Mouse (Mus musculus) right cerebral cortex, adult 18-20 months (tissue): ENCODE data around the gene Sik3.
"Not testable (repeated sequence)": the region's sequence is repeated elsewhere in the genome, so short reads cannot be mapped to it uniquely, and the experiment has no call there.

ENCODE experiments used
- DNase-seq: peaks from one replicate; pipeline ENCODE4 v3.0.0; 2022; ENCODE audit warnings: mixed read lengths

The Sik3 gene

GRCm38 (mm10) chr9:46112246-46112645 is 99.6 kb downstream of the Sik3 start:
- no peak for DNase-seq

GRCm38 (mm10) chr9:46118844-46119385 is 106.3 kb downstream of the Sik3 start:
- no peak for DNase-seq

- DNase-seq = peak; percentile 46
Measured at GRCm38 (mm10) chr9:46119943-46120441, 107.4 kb downstream of the Sik3 start.

GRCm38 (mm10) chr9:46120468-46121253 is 108.0 kb downstream of the Sik3 start:
- no peak for DNase-seq

GRCm38 (mm10) chr9:46121486-46121885 is 108.9 kb downstream of the Sik3 start:
- no peak for DNase-seq

GRCm38 (mm10) chr9:46122731-46123130 is 110.1 kb downstream of the Sik3 start:
- no peak for DNase-seq

GRCm38 (mm10) chr9:46126295-46126694 is 113.7 kb downstream of the Sik3 start:
- no peak for DNase-seq

GRCm38 (mm10) chr9:46127326-46127725 is 114.7 kb downstream of the Sik3 start:
- no peak for DNase-seq

GRCm38 (mm10) chr9:46129241-46129640 is 116.6 kb downstream of the Sik3 start:
- no peak for DNase-seq

GRCm38 (mm10) chr9:46132821-46133220 is 120.2 kb downstream of the Sik3 start:
- DNase-seq = not testable (repeated sequence)

- no peak for DNase-seq
Measured at GRCm38 (mm10) chr9:46138831-46139230, 126.2 kb downstream of the Sik3 start.

GRCm38 (mm10) chr9:46140811-46141210 is 128.2 kb downstream of the Sik3 start:
- DNase-seq = no peak

GRCm38 (mm10) chr9:46142031-46142430 is 129.4 kb downstream of the Sik3 start:
- no peak for DNase-seq

GRCm38 (mm10) chr9:46142492-46142891 is 129.9 kb downstream of the Sik3 start:
- no peak for DNase-seq

GRCm38 (mm10) chr9:46144976-46145375 is 132.4 kb downstream of the Sik3 start:
- DNase-seq = no peak

- no peak for DNase-seq
Measured at GRCm38 (mm10) chr9:46146437-46146836, 133.8 kb downstream of the Sik3 start.

GRCm38 (mm10) chr9:46148723-46149122 is 136.1 kb downstream of the Sik3 start:
- no peak for DNase-seq

GRCm38 (mm10) chr9:46149392-46149791 is 136.8 kb downstream of the Sik3 start:
- DNase-seq = no peak

GRCm38 (mm10) chr9:46150116-46150515 is 137.5 kb downstream of the Sik3 start:
- DNase-seq = no peak

- no peak for DNase-seq
Measured at GRCm38 (mm10) chr9:46150890-46151703, 138.5 kb downstream of the Sik3 start.

- no peak for DNase-seq
Measured at GRCm38 (mm10) chr9:46151704-46152040, 139.1 kb downstream of the Sik3 start.

GRCm38 (mm10) chr9:46152067-46153015 is 139.7 kb downstream of the Sik3 start:
- DNase-seq = no peak
